Mouse (Mus musculus): ENCODE data around the gene Sertad3.

Sertad3 gene

DNA sequence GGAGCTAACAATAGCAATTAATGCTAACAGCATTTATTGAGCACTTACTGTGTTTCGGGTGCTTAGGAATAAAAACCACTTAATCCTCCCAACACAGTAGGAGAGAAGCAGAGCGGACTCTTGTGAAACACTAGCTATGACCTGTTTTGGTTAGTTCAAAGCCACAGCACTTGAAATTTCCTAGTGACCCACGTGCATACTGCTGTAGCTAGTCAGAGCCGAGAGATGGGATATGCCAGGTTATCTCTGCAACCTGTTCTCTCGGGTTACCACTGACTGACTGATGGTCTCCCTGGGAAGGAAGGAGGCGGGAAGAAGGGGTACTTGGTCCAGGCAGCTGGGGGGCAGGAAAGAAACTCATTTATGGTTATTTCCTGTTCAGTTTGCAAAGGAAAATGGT is 13.1 kb upstream of the Sertad3 start:
- no peak for DNase-seq (ENCODE audit: extremely low spot score, low spot score)

GRCm38 (mm10) chr7:27467648-27468047 is 5.9 kb upstream of the Sertad3 start:
- DNase-seq (ENCODE audit: extremely low spot score, low spot score) = no peak

DNA sequence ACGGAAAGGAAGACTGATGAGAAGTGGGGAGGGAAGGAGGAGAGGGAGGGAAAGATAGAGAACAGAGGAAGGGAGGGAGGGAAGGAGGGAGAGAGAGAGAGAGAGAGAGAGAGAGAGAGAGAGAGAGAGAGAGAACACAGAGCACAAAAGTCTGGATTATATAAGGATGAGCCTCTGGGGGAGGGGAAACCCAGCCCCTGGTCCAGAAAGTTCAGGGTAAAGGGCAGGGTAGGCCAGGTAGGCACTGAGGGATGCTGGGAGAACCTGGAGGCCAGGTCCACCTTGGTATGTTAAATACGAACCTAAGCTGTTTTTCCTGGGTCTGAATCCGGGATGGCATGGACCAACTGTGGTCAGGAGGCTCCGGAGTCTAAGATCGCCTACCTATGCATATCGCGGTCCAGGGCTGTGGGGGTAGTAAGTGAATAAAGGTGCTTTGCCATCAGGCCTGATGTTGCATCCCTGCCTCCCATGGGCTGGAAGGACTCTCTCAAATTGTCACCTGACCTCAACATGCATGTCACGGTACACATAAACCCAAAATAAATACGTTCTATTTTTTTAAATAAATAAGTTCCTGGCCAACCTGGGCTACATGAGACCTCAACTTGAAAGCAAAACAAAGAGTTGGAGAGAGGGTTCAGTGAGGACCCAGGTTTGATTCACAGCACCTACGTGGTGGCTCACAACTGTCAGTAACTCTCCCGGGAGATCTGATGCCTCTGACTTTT is 2.0 kb upstream of the Sertad3 start:
- DNase-seq (ENCODE audit: extremely low spot score, low spot score) = no peak

- no peak for DNase-seq (ENCODE audit: extremely low spot score, low spot score)
Measured at GRCm38 (mm10) chr7:27472596-27472995, 972 bp upstream of the Sertad3 start.

DNA sequence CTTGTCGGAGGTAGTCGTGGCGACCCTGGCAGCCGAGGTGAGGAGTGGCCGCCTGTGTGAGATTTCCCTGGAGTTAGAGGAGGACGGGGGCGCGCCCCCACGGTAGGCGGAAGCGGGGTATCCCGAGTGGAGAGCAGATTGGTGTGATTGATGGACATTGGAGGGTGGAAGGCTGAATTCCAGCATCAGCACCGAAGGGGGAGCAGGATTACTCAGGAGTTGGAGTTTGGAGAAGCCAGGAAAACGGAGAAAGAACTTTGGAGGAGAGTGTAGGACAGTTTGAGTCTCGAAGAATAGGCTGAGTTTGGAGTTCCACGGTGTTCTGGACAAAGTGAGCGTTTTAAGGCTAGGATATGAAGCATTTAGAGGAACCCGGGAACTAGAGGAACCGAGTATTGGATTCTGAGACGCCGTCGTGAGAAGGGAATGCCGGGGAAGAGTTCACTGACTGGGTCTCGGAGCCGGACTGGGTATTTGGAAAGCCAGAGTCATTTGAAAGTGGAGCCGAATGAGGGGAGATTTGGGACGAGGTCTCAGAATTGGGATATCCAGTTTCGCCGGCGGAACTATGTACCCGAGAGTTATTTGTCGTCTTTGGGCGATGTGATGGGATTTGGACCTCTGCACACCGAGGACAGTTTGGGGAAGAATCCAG is 394 bp downstream of the Sertad3 start:
- no peak for DNase-seq (ENCODE audit: extremely low spot score, low spot score)

GRCm38 (mm10) chr7:27474490-27474954 is 954 bp downstream of the Sertad3 start:
- DNase-seq (ENCODE audit: extremely low spot score, low spot score) = peak; percentile 94

- no peak for DNase-seq (ENCODE audit: extremely low spot score, low spot score)
Measured at GRCm38 (mm10) chr7:27475596-27475995, 2.0 kb downstream of the Sertad3 start.

DNA sequence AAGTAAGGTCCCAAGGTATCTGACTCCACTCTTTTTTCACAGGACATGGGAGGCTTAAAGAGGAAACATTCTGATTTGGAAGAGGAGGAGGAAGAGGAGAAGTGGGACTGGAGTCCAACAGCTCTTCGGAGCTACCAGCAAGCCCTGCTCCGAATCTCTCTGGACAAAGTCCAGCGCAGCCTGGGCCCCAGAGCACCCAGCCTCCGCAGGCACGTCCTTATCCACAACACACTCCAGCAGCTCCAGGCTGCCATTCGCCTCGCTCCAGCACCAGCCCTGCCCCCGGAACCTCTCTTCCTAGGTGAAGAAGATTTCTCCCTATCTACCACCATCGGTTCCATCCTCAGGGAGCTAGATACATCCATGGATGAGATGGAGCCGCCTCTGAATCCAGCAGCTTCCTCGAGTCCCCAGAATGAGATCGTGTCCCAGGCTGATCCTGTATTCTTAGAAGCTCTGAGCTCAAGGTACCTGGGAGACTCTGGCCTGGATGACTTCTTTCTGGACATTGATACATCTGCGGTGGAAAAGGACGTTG is 2.6 kb downstream of the Sertad3 start:
- no peak for DNase-seq (ENCODE audit: extremely low spot score, low spot score)

- no peak for DNase-seq (ENCODE audit: extremely low spot score, low spot score)
Measured at GRCm38 (mm10) chr7:27478561-27478960, 5.0 kb downstream of the Sertad3 start.

DNA sequence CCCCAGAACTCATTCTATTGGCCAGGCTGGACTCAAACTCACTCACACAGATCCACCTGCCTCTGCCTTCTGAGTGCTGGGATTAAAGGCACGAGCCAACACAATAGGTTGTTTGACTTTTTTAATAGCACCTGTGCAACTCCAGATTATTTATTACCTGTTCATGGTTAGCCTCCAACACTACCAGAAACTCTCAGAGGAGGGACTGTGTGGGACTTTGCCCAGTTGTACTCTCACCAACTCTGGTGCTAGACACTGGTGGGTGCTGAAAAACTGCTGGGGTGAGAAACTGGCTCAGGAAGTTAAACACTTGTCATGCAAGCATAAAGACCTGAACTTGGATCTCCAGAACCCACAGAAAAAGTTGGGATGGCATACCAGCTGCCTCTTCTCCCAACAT is 6.2 kb downstream of the Sertad3 start:
- DNase-seq (ENCODE audit: extremely low spot score, low spot score) = no peak

GRCm38 (mm10) chr7:27480506-27480905 is 6.9 kb downstream of the Sertad3 start:
- DNase-seq (ENCODE audit: extremely low spot score, low spot score) = no peak

DNA sequence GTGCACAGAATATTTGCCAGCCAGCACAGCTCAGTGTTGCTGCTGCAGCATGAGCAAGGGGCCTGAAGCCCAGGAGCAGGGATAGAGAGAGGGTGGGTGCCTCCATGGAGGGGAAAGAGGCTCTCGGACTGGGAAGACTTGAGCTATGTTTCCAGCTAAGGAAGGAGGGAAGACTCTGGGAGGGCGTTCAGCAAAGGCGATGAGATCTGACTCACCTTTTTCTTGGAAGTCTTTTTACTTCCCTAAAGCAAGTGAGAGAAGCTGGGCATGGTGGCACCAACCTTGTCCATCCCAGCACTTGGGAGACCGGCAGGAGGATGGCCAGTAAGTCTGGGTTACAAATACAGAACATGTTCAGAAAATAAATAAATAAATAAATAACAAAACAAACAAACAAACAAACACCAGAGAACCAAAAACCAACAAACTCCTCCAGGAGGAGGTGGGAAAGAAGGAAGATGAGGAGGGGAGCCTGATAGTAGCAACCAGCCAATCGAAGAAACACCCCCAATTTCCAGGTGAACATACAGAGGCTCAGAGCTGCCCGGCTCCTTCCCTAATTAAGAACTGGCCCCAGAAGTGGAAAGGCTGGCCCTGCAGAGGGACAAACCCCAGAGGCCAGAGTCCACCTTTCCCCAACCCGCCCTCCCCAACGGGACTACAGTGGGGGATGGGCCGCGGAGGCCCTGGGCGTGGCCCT is 7.5 kb downstream of the Sertad3 start:
- no peak for DNase-seq (ENCODE audit: extremely low spot score, low spot score)

DNA sequence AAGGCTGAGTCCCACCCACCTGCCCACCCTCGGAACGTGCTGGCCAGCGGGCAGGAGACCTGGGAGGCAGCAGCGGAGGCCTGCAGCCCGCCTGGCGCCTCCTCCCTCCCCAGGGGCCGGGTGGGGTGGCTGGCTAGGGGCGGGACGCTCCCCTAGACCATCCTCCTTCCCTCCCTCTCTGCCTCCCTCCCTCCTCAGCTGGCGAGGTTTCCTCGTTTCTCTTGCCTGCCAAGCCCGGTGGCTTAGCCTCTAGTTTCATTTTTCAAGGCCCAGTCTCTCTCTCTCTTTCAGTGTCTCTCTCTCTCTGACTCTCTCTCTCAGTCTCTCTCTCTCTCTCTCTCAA is 8.0 kb downstream of the Sertad3 start:
- DNase-seq (ENCODE audit: extremely low spot score, low spot score) = peak; percentile 77

- no peak for DNase-seq (ENCODE audit: extremely low spot score, low spot score)
Measured at GRCm38 (mm10) chr7:27483860-27484259, 10.3 kb downstream of the Sertad3 start.

DNA sequence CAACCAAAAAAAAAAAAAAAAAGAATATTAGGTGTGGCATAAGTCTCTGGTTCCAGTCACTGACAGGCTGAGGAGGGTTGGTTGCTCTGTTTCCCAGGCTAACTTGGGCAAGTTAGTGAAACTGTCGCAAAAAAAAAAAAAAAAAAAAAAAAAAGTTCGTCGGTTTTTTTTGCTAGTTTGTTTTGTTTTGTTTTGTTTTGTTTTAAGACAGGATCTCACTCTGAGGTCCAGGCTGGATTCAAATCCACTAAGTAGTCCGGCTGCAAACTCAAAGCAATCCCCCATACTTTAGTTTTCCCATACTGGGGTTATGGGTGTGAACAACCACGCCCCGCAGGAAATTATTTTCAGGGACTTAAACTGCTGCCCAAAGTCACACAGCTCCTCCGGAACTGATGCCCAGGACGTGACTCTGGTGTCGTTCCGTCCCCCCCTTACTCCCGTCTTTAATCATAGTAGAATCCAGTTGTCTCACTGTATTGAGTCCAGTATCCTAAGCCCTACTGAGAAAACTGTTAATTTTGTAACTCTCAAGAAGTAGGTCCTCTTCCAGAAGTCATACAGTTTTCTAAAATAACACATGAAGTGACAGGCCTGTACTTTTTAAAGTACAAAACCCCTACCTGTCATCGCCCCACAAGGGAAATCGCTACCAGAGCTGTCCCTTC is 12.7 kb downstream of the Sertad3 start:
- DNase-seq (ENCODE audit: extremely low spot score, low spot score) = no peak

DNA sequence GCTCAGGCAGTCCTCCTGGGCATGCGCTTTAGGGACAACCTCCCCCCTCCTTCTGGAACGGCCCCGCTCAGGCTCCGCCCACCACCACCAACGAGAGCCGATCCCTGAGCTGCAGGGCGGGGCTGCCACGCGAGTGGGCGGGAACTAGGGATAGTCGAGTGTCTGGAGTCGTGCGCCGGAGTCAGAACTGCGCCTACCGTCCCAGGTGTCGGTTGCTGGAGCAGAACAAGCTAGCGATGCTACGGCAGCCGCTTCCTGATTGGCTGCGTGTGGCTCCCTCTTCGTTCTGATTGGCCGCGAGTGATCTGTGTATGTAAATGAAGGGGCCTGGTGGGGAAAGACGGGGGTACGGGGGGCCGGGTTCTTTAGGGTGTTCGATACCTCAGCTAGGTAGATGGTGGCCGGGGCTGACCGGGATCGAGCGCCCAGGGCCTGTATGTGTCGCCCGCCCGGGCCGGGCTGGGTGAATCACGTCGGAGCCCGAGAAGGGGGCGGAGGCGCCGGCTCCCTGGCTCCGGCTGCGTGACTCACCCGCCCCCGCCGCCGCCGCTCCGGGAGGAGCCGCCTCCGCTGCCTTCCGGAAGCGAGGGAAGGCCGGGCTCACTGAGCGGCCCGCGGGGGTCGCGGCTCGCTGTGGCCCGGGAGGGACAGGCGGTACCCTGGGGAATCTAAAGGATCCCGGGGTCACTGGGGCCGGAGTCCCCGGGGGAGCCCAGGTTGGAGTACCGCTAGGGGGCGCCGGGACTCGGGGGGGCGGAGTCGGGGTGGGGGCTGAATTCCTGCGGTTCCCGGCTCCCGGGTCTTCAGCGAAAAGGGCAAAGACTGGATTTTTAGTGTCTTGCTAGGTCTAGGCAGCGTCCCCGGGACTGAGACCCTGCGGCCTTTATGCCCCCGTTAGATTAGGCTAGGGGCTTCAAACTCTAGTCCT is 13.5 kb downstream of the Sertad3 start, which contains the start of gene Sertad1:
Gene Sertad1 (plus strand): TSS at position 141 of the 928 bp plus-strand sequence.
- peak; percentile 99 for DNase-seq (ENCODE audit: extremely low spot score, low spot score)

DNA sequence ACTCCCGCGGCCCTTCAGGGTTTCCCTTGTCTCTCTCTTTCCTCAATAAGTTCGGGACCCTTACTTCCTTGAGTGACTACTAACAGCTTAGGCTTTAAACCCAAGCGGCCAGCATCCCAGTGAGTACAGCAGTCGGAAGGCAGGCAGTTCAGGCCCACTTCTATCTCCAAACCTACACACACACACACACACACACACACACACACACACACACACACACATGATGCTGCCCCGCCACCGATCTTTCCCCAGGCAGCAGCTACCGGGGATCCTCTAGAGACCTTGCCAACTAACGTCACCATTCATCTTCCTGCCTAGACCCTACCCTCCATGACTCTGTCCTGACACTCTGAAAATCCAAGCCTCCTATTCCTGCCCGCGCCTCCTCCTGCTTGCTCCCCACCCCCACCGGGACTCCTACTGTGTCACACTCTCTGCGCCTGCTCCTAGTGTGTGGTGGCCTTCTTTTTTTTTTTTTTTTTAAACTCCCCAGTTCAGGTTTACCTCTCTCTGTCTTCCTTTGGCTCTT is 14.2 kb downstream of the Sertad3 start:
- DNase-seq (ENCODE audit: extremely low spot score, low spot score) = peak; percentile 53

GRCm38 (mm10) chr7:27489270-27489869 is 15.8 kb downstream of the Sertad3 start:
- no peak for DNase-seq (ENCODE audit: extremely low spot score, low spot score)

- no peak for DNase-seq (ENCODE audit: extremely low spot score, low spot score)
Measured at GRCm38 (mm10) chr7:27490227-27490542, 16.6 kb downstream of the Sertad3 start.

Measured in neural tube, embryonic 10.5 days (tissue).